Comparison of ENCODE assay signal across 8 mouse cellular contexts in genomic region chr4:136143193-136143976, GRCm38 (mm10). TPM values are rescaled to one million over a fixed set of nuclear protein-coding genes. Genes with fewer than 3 reads are reported as not detected.
DNase-seq lines count a peak whose midpoint lies in the region; TF ChIP-seq lines count a peak whose summit lies in the region.

TSS of gene Id3 (plus strand) at chr4:136143497.

- 0 out of 2 replicates have a peak, but pooled peaks cover 9% of the 10 kb centered on the region for H3K36me3 ChIP-seq in E14TG2a.4 (ENCODE audit: insufficient read depth, low read length)
- H3K36me3 ChIP-seq in hindbrain, embryonic 10.5 days, result peaks cover 13% of the 10 kb centered on the region

- H3K4me3 ChIP-seq in E14TG2a.4 (replicated peaks; ENCODE audit: low read length), result peak within 1 kb of the TSS; percentile 92
- H3K4me3 ChIP-seq in hindbrain, embryonic 10.5 days, result peak within 1 kb of the TSS; percentile 92

- H3K27me3 ChIP-seq in E14TG2a.4 (ENCODE audit: insufficient read depth, low read length), result peaks cover 70% of the 10 kb centered on the region
- peaks cover 11% of the 10 kb centered on the region; the same call in 1 of the 2 replicates for H3K27me3 ChIP-seq in hindbrain, embryonic 10.5 days (ENCODE audit: insufficient read depth, poor library complexity, severe bottlenecking)

- H3K9me3 ChIP-seq in E14TG2a.4 (ENCODE audit: low read length), result peaks cover 4% of the 10 kb centered on the region; the same call in 1 of the 2 replicates
- no peaks in the 10 kb centered on the region for H3K9me3 ChIP-seq in hindbrain, embryonic 10.5 days

- peaks cover 67% of the 10 kb centered on the region for H3K4me1 ChIP-seq in E14TG2a.4 (replicated peaks; ENCODE audit: low read depth, low read length)
- H3K4me1 ChIP-seq in hindbrain, embryonic 10.5 days (replicated peaks), result peaks cover 100% of the 10 kb centered on the region

- H3K27ac ChIP-seq in hindbrain, embryonic 10.5 days, result peak within 1 kb of the TSS; percentile 100

- peak; percentile 90 to 95 for DNase-seq in adrenal gland, postnatal 4 days (ENCODE audit: low spot score in 2 of 2)
- DNase-seq in forelimb bud, embryonic 11.5 days (ENCODE audit: low read depth, low spot score), result peak; percentile 96
- DNase-seq in hindbrain, embryonic 10.5 days (ENCODE audit: low spot score), result peak; percentile 97
- DNase-seq in layer of hippocampus, adult 9-11 months, result peak; percentile 85
- DNase-seq in lung, postnatal 14 days, result peak; percentile 95
- DNase-seq in ovary, postnatal 36 days (ENCODE audit: low spot score), result peak; percentile 95
- peak; percentile 95 for DNase-seq in thymus, postnatal 25 days

- WGBS in hindbrain, embryonic 10.5 days, result under 1% methylated on average over 39 of the region's 39 CpGs

- TF ChIP-seq CTCF in E14TG2a.4 (conservative IDR thresholded peaks at IDR 0.05; ENCODE audit: low read length), result no peak

RNA-seq across cellular contexts. Expression of gene Id3, which starts in this region (rescaled TPM):
- total RNA-seq in adrenal gland, postnatal 4 days (2021), result 10 to 100 TPM; 97.4 to 99.5 TPM
- 576 and 684 TPM in 2 replicates for polyA plus RNA-seq in hindbrain, embryonic 10.5 days (2016; fragmentation: Nextera tagmentation; extraction: Ambion mirVana)

Comparison
In these comparisons a context has a peak if more than half of its experiments do, and no peak if none do; other contexts are left out.
1. Peak in every context shown above with its lines: DNase-seq, H3K4me3 ChIP-seq and H3K27ac ChIP-seq.